ENCODE assay signal across 31 mouse cellular contexts in the genomic region with DNA sequence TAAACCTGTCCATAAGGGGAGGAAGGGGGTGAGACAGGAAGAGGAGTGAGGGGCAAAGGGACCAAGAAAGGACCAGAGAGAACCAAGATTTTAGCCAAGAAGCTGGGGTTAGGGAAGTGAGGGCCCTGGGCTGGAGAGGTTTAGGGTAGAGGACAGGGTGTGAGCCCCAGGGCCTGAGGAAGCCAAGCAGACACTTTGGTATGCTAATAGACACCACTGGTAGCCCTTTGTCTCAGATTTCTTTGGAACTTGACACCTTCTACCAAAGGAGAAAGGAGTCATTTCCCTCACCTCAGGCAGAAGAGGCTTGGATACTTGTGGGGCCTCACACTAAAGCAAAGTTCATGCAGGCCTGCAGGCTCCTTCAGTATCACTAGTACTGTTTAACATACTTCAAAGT. TPM values are rescaled to one million over a fixed set of nuclear protein-coding genes. Genes with fewer than 3 reads are reported as not detected.
DNase-seq lines count a peak whose midpoint lies in the region; TF ChIP-seq lines count a peak whose summit lies in the region.
"Had no signal": no experiment of that assay in that cellular context is flagged by ENCODE, and none has a peak within 500 bp of the region (broad histone marks: within the 10 kb centered on the region; RNA-seq: fewer than 3 reads in every experiment).

No protein-coding gene starts in this region.

- peaks cover 36% of the 10 kb centered on the region for H3K27me3 ChIP-seq in E14TG2a.4 (ENCODE audit: insufficient read depth, low read length)
- H3K27me3 ChIP-seq: forebrain, embryonic 12.5 days; heart, embryonic 15.5 days; hindbrain, embryonic 12.5 days; kidney, embryonic 15.5 days; limb, embryonic 12.5 days; liver, embryonic 15.5 days had no signal

- H3K9me3 ChIP-seq in E14TG2a.4 (ENCODE audit: low read length), result peaks cover 6% of the 10 kb centered on the region
- H3K9me3 ChIP-seq: forebrain, embryonic 12.5 days; G1E; heart, embryonic 10.5 days; heart, embryonic 15.5 days; hindbrain, embryonic 12.5 days; kidney, embryonic 15.5 days; limb, embryonic 12.5 days; liver, embryonic 15.5 days had no signal

- H3K36me3 ChIP-seq in E14TG2a.4 (ENCODE audit: insufficient read depth, low read length), result no peaks in the 10 kb centered on the region
- H3K36me3 ChIP-seq: forebrain, embryonic 12.5 days; G1E; heart, embryonic 10.5 days; heart, embryonic 15.5 days; hindbrain, embryonic 12.5 days; kidney, embryonic 15.5 days; limb, embryonic 12.5 days; liver, embryonic 15.5 days had no signal

- peak; percentile 60 for DNase-seq in heart, adult 11 months
- no peak for DNase-seq in heart, adult 8-10 months (ENCODE audit: low spot score)
- peak; percentile 56 for DNase-seq in WW6 (ENCODE audit: low read depth, low spot score)
- peak; percentile 8 for DNase-seq in embryo, embryonic 9.5 days (ENCODE audit: extremely low spot score)
- DNase-seq in left cerebral cortex, adult 11 months (ENCODE audit: low spot score), result no peak
- DNase-seq in left cerebral cortex, postnatal 10 days (ENCODE audit: extremely low spot score in 1 of 2, low spot score in 2 of 2), result no peak
- no peak for DNase-seq in layer of hippocampus, postnatal 14 days (ENCODE audit: low spot score in 2 of 2)
- DNase-seq: adrenal gland, postnatal 25 days; cerebellum, adult 11-12 months; cerebellum, postnatal 10 days; gastrocnemius, postnatal 10 days; kidney, adult 11 months; kidney, postnatal 36 days; layer of hippocampus, postnatal 36 days; lung, embryonic 14.5 days; lung, postnatal 14 days; thymus, adult 2 months; thymus, postnatal 36 days had no signal

- peaks cover 51% of the 10 kb centered on the region for H3K4me1 ChIP-seq in E14TG2a.4 (replicated peaks; ENCODE audit: low read depth, low read length)
- H3K4me1 ChIP-seq: forebrain, embryonic 12.5 days; heart, embryonic 10.5 days; heart, embryonic 15.5 days; hindbrain, embryonic 12.5 days; kidney, embryonic 15.5 days; liver, embryonic 15.5 days had no signal

- TF ChIP-seq CTCF in E14TG2a.4 (conservative IDR thresholded peaks at IDR 0.05; ENCODE audit: low read length), result no peak

- H3K4me3 ChIP-seq in E14TG2a.4 (replicated peaks; ENCODE audit: low read length), result peak overlapping the region; percentile 45; the same call in 1 of the 2 replicates
- H3K4me3 ChIP-seq: erythroblast, embryonic 14.5 days; forebrain, embryonic 12.5 days; heart, embryonic 10.5 days; heart, embryonic 15.5 days; hindbrain, embryonic 12.5 days; kidney, embryonic 15.5 days; layer of hippocampus, adult 2 months; limb, embryonic 12.5 days; liver, embryonic 15.5 days had no signal

- intact Hi-C loops in left cerebral cortex, postnatal 10 days (cut with DNase I), result no loop called here

RNA-seq across cellular contexts. Expression of a gene that starts 30.7 kb away (rescaled TPM):
- 100 to 1,000 TPM in 2 of 4 experiments, 10 to 100 TPM in 2; 99.4 to 106 (median 101) TPM for total RNA-seq in heart, adult 8-10 months (2022)
- total RNA-seq in left cerebral cortex, postnatal 10 days (2021), result 100 to 1,000 TPM; 141 to 143 TPM
- total RNA-seq in layer of hippocampus, postnatal 14 days (2021), result 100 to 1,000 TPM; 132 to 133 TPM

RNA-seq across cellular contexts. Expression of a gene that starts 31.2 kb away (rescaled TPM):
- under 1 TPM; 0.13 to 0.49 (median 0.23) TPM for total RNA-seq in heart, adult 8-10 months (2022)
- total RNA-seq in left cerebral cortex, postnatal 10 days (2021), result under 1 TPM; 0.59 to 0.60 TPM
- total RNA-seq in layer of hippocampus, postnatal 14 days (2021), result 1 to 10 TPM in 1 of 2 experiments, under 1 TPM in 1; 0.46 to 1.3 TPM
- total RNA-seq: heart, postnatal 25 days; neutrophil, adult 5-6 weeks had no signal

RNA-seq across cellular contexts. Expression of a gene that starts 43.8 kb away (rescaled TPM):
- total RNA-seq in heart, adult 8-10 months (2022), result 1 to 10 TPM; 1.2 to 1.9 (median 1.3) TPM
- total RNA-seq in left cerebral cortex, postnatal 10 days (2021), result 1 to 10 TPM; 2.1 to 2.5 TPM
- total RNA-seq in layer of hippocampus, postnatal 14 days (2021), result 1 to 10 TPM; 1.7 to 1.9 TPM

Comparison
In these comparisons a context has a peak if more than half of its experiments do, and no peak if none do; other contexts are left out.
1. DNase-seq: peak in heart, adult 11 months (single experiment), WW6 (single experiment) and embryo, embryonic 9.5 days (single experiment); none in heart, adult 8-10 months (single experiment), left cerebral cortex, adult 11 months (single experiment), left cerebral cortex, postnatal 10 days (0 of 2) and layer of hippocampus, postnatal 14 days (0 of 2).